Mouse (Mus musculus) olfactory bulb, adult 2 months (tissue): ENCODE data around the gene Slc23a2.

Experiments used
- CTCF ChIP-seq: fragments of 200-500 bp; IDR thresholded peaks from 2 replicates; pipeline ENCODE4 v1.5.1; 2012; ENCODE audit warnings: low read depth, mild to moderate bottlenecking, low read length, moderate library complexity; ENCODE audit not compliant: insufficient read depth
- POLR2A ChIP-seq: fragments of 200-500 bp; IDR thresholded peaks from 2 replicates; pipeline ENCODE4 v1.6.1; 2012; ENCODE audit warnings: mild to moderate bottlenecking, low read depth, low read length, moderate library complexity; ENCODE audit not compliant: insufficient read depth

DNA sequence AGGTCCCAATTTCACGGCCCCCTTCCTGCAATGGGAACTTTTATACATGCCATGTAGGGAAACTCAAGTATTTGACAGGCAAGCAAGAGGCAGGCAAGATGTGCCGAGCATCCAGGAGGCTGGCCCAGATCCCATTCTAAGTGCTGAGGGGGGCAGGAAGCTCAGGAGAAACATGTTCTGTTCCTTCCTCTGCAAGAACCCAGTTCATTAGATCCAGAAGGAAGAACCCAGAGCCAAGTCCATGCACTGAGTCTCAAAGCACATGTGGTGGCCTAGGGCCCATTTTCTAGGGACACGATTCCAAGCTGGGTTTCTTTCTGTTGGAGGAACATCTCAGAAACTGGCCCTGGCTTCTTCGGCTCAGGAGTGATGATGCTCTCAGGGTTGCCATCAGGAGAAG lies 139.5 kb downstream of the Slc23a2 start:
- TF ChIP-seq CTCF (no peak), POLR2A (no peak)
